Mouse (Mus musculus): ENCODE results near the gene Ltb4r2. TPM values are rescaled to one million over a fixed set of nuclear protein-coding genes. Genes with fewer than 3 reads are reported as not detected.
A peak's percentile ranks its signal among the peaks of the same experiment; 100 is the strongest.

The Ltb4r2 gene
- 0.19 and 0.28 TPM in 2 replicates for polyA plus RNA-seq (2016; fragmentation: Nextera tagmentation; extraction: Ambion mirVana)

DNA sequence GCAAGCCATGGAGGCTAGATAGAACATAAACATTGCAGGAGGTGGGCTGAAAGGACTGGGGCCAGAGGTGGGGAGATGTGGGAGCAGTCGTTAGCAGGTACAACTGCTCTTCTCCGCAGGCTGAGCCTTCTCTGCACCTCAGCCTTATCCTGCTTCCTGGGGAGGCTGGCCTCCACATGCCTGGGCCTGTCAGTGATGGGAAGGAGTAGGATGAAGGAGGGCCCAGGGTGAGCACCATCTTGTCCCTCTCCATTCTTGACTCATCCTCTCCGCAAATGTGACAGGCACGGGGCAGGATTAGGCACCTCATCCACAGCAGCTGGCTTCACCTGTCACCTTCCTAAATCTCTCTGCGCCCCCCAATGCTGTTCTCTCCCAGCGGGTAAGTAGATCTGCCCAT, at the start of gene Ltb4r2:
Gene Ltb4r2, plus strand, starts transcription at position 266 of the 400 bp plus-strand sequence.
- Histone ChIP-seq H3K36me3 (replicated peaks) (peaks cover 7% of the 10 kb centered on the region), H3K27ac (peak within 1 kb of the TSS; percentile 84), H3K27me3 (ENCODE audit: poor library complexity, severe bottlenecking) (peaks cover 60% of the 10 kb centered on the region), H3K9me3 (no peaks in the 10 kb centered on the region), H3K4me1 (peaks cover 30% of the 10 kb centered on the region), H3K4me3 (peak within 1 kb of the TSS; percentile 67)
- no peak for DNase-seq (ENCODE audit: extremely low spot score, low spot score)
- 68% methylated on average over 6 of the region's 6 CpGs for WGBS

GRCm38 (mm10) chr14:55711786-55712185, 49.4 kb upstream of the Ltb4r2 start:
- Histone ChIP-seq H3K36me3 (replicated peaks) (peaks cover 9% of the 10 kb centered on the region), H3K27me3 (ENCODE audit: poor library complexity, severe bottlenecking) (peaks cover 35% of the 10 kb centered on the region), H3K4me3 (no peak overlapping the region), H3K27ac (no peak overlapping the region), H3K4me1 (peaks cover 12% of the 10 kb centered on the region), H3K9me3 (no peaks in the 10 kb centered on the region)
- WGBS, result 88% methylated on average over 7 of the region's 7 CpGs
- DNase-seq (ENCODE audit: extremely low spot score, low spot score), result no peak

- H3K4me3 ChIP-seq, result peak overlapping the region; percentile 37
- peaks cover 35% of the 10 kb centered on the region for H3K27me3 ChIP-seq (ENCODE audit: poor library complexity, severe bottlenecking)
- H3K9me3 ChIP-seq, result no peaks in the 10 kb centered on the region
- 0 out of 2 replicates have a peak overlapping the region, but pooled peaks have one; percentile 15 for H3K27ac ChIP-seq
- 17% methylated on average over 25 of the region's 25 CpGs for WGBS
- H3K4me1 ChIP-seq, result peaks cover 18% of the 10 kb centered on the region
- peaks cover 22% of the 10 kb centered on the region for H3K36me3 ChIP-seq (replicated peaks)
- no peak for DNase-seq (ENCODE audit: extremely low spot score, low spot score)
Observed at GRCm38 (mm10) chr14:55713007-55713728, 48.1 kb upstream of the Ltb4r2 start.

GRCm38 (mm10) chr14:55713729-55714122, 47.5 kb upstream of the Ltb4r2 start, which contains the start of gene Tgm1:
Gene Tgm1 (minus strand): TSS chr14:55713926.
- H3K4me3 ChIP-seq, result peak within 1 kb of the TSS; percentile 37
- H3K36me3 ChIP-seq (replicated peaks), result peaks cover 27% of the 10 kb centered on the region
- 26% methylated on average over 4 of the region's 4 CpGs for WGBS
- H3K9me3 ChIP-seq, result no peaks in the 10 kb centered on the region
- H3K27me3 ChIP-seq (ENCODE audit: poor library complexity, severe bottlenecking), result peaks cover 35% of the 10 kb centered on the region
- DNase-seq (ENCODE audit: extremely low spot score, low spot score), result no peak
- peaks cover 18% of the 10 kb centered on the region for H3K4me1 ChIP-seq
- 0 out of 2 replicates have a peak within 1 kb of the TSS, but pooled peaks have one; percentile 15 for H3K27ac ChIP-seq

DNA sequence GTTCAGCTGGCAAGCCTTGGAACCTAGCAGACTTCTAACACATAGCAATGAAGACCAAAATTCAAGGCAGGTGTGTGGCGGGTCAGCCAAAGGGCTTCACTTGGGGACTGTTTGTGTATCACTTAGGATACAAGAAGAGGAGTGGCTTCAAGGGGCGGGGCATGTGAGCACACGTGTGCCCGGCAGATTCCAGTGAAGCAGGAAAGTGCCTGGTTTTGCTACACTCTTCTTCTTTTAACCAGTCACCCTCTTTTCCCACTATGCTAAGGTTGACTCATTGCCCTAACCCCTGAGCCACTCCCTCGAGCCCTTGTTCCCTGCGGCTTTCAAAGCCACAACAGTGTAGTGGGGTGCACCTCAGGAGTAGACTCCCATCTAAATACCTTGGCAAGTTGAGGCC, 46.3 kb upstream of the Ltb4r2 start:
- Histone ChIP-seq H3K27me3 (ENCODE audit: poor library complexity, severe bottlenecking) (peaks cover 35% of the 10 kb centered on the region), H3K4me3 (no peak overlapping the region), H3K9me3 (no peaks in the 10 kb centered on the region), H3K36me3 (replicated peaks) (peaks cover 38% of the 10 kb centered on the region), H3K4me1 (peaks cover 18% of the 10 kb centered on the region), H3K27ac (no peak overlapping the region)
- DNase-seq (ENCODE audit: extremely low spot score, low spot score), result no peak
- 42% methylated on average over 6 of the region's 6 CpGs for WGBS

GRCm38 (mm10) chr14:55716271-55716670, 45.0 kb upstream of the Ltb4r2 start:
- Histone ChIP-seq H3K36me3 (replicated peaks) (peaks cover 43% of the 10 kb centered on the region), H3K4me1 (peaks cover 29% of the 10 kb centered on the region), H3K4me3 (no peak overlapping the region), H3K27ac (no peak overlapping the region), H3K9me3 (no peaks in the 10 kb centered on the region), H3K27me3 (ENCODE audit: poor library complexity, severe bottlenecking) (peaks cover 30% of the 10 kb centered on the region)
- WGBS, result 95% methylated on average over 6 of the region's 6 CpGs
- no peak for DNase-seq (ENCODE audit: extremely low spot score, low spot score)

- no peaks in the 10 kb centered on the region for H3K9me3 ChIP-seq
- H3K36me3 ChIP-seq (replicated peaks), result peaks cover 43% of the 10 kb centered on the region
- no peak overlapping the region for H3K27ac ChIP-seq
- no peak for DNase-seq (ENCODE audit: extremely low spot score, low spot score)
- peaks cover 34% of the 10 kb centered on the region for H3K4me1 ChIP-seq
- no peak overlapping the region for H3K4me3 ChIP-seq
- H3K27me3 ChIP-seq (ENCODE audit: poor library complexity, severe bottlenecking), result peaks cover 24% of the 10 kb centered on the region
- 79% methylated on average over 8 of the region's 8 CpGs for WGBS
Observed at GRCm38 (mm10) chr14:55716884-55717283, 44.3 kb upstream of the Ltb4r2 start.

DNA sequence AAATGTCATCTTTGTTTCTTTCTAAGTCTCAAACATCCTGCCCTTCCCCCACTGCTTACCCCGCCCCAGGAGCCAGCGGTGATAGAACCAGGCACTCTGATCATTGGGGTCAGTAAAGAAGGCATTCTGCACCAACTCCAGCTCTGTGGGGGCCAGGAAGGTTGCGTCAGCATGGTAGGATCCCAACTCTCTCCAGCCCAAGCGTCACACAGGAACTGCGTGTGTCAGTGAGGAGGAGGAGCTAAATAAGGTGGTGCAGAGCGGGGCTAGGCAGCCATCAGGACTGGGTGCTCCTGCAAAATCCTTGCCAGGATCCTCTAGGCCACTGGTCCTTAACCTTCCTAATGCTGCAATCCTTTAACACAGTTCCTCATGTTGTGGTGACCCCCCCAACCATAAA, 41.5 kb upstream of the Ltb4r2 start:
- Histone ChIP-seq H3K4me1 (peaks cover 29% of the 10 kb centered on the region), H3K27me3 (ENCODE audit: poor library complexity, severe bottlenecking) (no peaks in the 10 kb centered on the region), H3K9me3 (no peaks in the 10 kb centered on the region), H3K36me3 (replicated peaks) (peaks cover 43% of the 10 kb centered on the region), H3K4me3 (no peak overlapping the region), H3K27ac (no peak overlapping the region)
- WGBS, result 88% methylated on average over 6 of the region's 6 CpGs
- DNase-seq (ENCODE audit: extremely low spot score, low spot score), result no peak

DNA sequence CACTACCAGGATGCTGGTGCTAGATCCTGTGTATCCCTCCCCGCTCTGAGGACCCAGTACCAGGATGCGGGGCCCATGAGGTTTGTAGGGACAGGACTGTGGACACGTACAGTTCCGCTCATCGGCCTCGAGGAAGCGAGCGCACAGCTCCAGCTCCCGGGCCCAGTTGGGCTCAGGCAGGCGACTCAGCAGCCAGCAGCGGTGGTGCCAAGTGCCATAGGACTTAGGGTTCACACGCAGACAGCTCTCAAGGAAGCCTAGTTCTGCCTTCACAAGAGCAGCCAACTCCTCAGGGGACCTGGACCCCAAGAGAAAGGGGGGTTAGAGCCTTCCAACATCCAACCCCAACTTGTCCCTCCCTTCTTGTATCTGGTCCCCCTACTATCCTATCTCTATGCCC, 40.6 kb upstream of the Ltb4r2 start:
- Histone ChIP-seq H3K9me3 (no peaks in the 10 kb centered on the region), H3K4me3 (0 out of 2 replicates have a peak overlapping the region, but pooled peaks have one; percentile 84), H3K36me3 (replicated peaks) (peaks cover 43% of the 10 kb centered on the region), H3K27me3 (ENCODE audit: poor library complexity, severe bottlenecking) (no peaks in the 10 kb centered on the region), H3K27ac (no peak overlapping the region), H3K4me1 (peaks cover 29% of the 10 kb centered on the region)
- no peak for DNase-seq (ENCODE audit: extremely low spot score, low spot score)
- WGBS, result 96% methylated on average over 12 of the region's 12 CpGs

GRCm38 (mm10) chr14:55721076-55721475, 40.2 kb upstream of the Ltb4r2 start:
- peak overlapping the region; percentile 94; the same call in 1 of the 2 replicates for H3K27ac ChIP-seq
- H3K9me3 ChIP-seq, result no peaks in the 10 kb centered on the region
- no peaks in the 10 kb centered on the region for H3K27me3 ChIP-seq (ENCODE audit: poor library complexity, severe bottlenecking)
- peaks cover 29% of the 10 kb centered on the region for H3K4me1 ChIP-seq
- WGBS, result 74% methylated on average over 6 of the region's 6 CpGs
- DNase-seq (ENCODE audit: extremely low spot score, low spot score), result no peak
- H3K36me3 ChIP-seq (replicated peaks), result peaks cover 40% of the 10 kb centered on the region
- peak overlapping the region; percentile 84 for H3K4me3 ChIP-seq

DNA sequence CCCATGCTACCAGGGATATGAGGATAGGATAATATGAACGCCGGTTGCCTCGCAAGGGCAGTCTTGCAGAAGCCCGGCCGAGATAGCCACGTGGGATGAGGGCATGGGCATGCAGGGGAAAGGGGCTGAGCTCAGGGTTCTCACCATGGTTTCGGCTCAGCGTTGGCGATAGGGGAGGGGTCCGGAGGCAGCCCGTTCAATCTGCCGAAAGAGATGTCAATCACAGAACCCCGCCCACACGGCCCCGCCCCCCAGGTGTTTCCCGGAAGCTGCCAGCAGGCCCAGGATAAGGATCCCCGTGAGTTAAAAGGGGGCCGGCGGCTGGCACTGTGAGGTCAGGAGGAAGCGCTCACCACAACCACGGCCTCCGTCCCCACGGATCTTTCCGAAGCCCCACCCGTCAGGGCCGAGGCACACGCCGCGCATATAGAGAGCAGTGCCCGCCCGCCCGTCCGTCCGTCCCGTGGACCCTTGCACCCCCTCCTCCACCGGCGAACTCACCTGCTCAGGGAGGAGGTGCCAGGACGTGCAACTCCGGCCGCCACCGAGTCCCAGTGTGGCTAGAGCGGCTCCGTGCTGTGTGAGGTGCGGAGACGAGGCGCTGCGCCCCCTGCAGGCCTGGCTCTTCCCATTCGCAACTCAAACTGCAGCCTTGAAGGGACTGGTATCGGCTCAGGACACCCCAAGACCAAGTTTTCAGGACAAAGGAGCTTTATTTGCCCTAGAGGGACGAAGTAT, 39.4 kb upstream of the Ltb4r2 start, which contains the start of gene Rabggta:
Gene Rabggta, minus strand, starts transcription at position 564 of the 738 bp plus-strand sequence.
- Histone ChIP-seq H3K4me1 (peaks cover 27% of the 10 kb centered on the region), H3K27ac (peak within 1 kb of the TSS; percentile 94), H3K36me3 (replicated peaks) (peaks cover 32% of the 10 kb centered on the region), H3K4me3 (peak within 1 kb of the TSS; percentile 84), H3K9me3 (no peaks in the 10 kb centered on the region), H3K27me3 (ENCODE audit: poor library complexity, severe bottlenecking) (no peaks in the 10 kb centered on the region)
- under 1% methylated on average over 50 of the region's 50 CpGs for WGBS
- peak; percentile 93 for DNase-seq (ENCODE audit: extremely low spot score, low spot score)

DNA sequence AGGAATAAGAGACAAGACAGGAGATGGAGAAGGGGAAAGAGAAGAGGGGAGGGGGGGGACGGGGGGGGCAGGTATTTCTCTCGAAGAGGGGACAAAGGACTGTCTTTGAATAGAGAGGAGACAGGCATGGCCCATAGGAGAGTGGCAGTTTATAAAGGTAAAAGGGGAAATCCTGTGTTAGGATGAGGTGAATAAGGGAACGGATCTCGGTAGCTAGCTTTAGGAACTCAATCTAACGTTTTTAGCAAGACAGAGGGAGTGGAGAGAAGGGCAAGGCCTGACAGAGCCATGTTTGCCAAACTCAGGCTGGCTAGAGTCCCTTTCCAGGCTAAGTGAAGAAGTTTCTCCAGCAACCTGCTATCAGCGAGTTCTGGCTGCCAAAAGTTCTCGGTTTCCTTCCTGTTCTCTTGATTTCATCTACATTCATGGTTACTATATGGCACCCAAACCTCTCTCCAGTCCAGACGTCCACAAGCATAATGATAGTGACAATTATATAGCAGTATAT, 38.7 kb upstream of the Ltb4r2 start:
- no peak for DNase-seq (ENCODE audit: extremely low spot score, low spot score)
- no peaks in the 10 kb centered on the region for H3K9me3 ChIP-seq
- H3K4me3 ChIP-seq, result peak overlapping the region; percentile 84
- WGBS, result 48% methylated on average over 8 of the region's 8 CpGs
- H3K4me1 ChIP-seq, result peaks cover 22% of the 10 kb centered on the region
- H3K36me3 ChIP-seq (replicated peaks), result peaks cover 26% of the 10 kb centered on the region
- no peaks in the 10 kb centered on the region for H3K27me3 ChIP-seq (ENCODE audit: poor library complexity, severe bottlenecking)
- peak overlapping the region; percentile 94 for H3K27ac ChIP-seq
